Mouse (Mus musculus) subcutaneous adipose tissue, adult 2 months (tissue): Measurements from ENCODE around the gene Begain. TPM values are rescaled to one million over a fixed set of nuclear protein-coding genes. Genes with fewer than 3 reads are reported as not detected.

Experiments
- polyA plus RNA-seq: library from polyadenylated mRNA; depleted of rRNA; stranded (reverse); fragments of >200 nt; gene quantifications from 2 replicates; pipeline ENCODE4 v1.2.3, GENCODE M21; 2012; ENCODE audit warnings: low replicate concordance; rRNA removed

The Begain gene
- polyA plus RNA-seq, result 4.2 and 17.4 TPM in 2 replicates

DNA sequence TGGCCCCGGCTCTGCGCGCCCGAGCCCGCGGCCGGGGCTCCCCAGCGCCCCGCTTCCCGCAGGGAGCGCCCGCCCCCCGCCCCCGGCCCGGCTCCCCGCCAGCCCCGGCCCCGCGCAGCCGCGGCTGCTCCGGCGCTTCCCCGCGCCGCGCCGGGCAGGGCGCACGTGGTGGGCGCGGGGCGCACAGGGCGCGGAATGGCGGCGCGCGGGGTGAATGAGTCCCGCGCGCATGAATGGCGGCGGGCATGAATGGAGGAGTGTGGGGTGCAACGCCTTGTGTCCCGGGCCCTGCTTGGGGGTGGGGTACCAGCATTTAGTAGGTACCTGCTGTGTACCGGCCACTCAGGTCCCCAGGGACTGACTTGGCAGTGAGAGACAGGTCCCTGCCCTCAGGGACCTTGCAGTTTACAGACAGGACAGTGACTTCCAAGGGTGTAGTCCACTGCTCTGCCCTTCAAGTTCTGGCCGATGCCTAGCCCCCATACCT, at the start of gene Begain:
TSS of gene Begain (minus strand) at position 51 of the 487 bp plus-strand sequence.

Other genes starting within 250 kb of the Begain start
- gene Slc25a29, start 232.3 kb downstream of the Begain start, polyA plus RNA-seq, result 6.7 and 13.5 TPM in 2 replicates
- gene Slc25a47, start 232.2 kb downstream of the Begain start, polyA plus RNA-seq, result 6.8 and 15.8 TPM in 2 replicates
- gene Wdr25, start 174.6 kb downstream of the Begain start, polyA plus RNA-seq, result 11.5 and 14.5 TPM in 2 replicates
- 85.9 and 109 TPM in 2 replicates for gene Wars, start 174.0 kb downstream of the Begain start, polyA plus RNA-seq